Mouse (Mus musculus) hindbrain, embryonic 13.5 days (tissue): ENCODE measurements around the gene Fsip1. TPM values are rescaled to one million over a fixed set of nuclear protein-coding genes. Genes with fewer than 3 reads are reported as not detected.
"Not testable (repeated sequence)": the region's sequence is repeated elsewhere in the genome, so short reads cannot be mapped to it uniquely, and the experiment has no call there.

ENCODE experiments used
- ATAC-seq: fragments of 200-750 bp; cut with Nextera tagmentation; 2 replicates; pipeline ENCODE4 v1.8.0; 2017; ENCODE audit warnings: moderate TSS enrichment; ENCODE audit not compliant: low FRiP score
- H3K27ac ChIP-seq: fragments of 300-500 bp; sonication (generic); 2 replicates; pipeline ENCODE4 v1.5.1; 2015; ENCODE audit warnings: inconsistent platforms, mild to moderate bottlenecking, moderate library complexity
- H3K27me3 ChIP-seq: fragments of 300-500 bp; sonication (generic); 2 replicates; pipeline ENCODE4 v1.6.1; 2015; ENCODE audit warnings: mild to moderate bottlenecking, inconsistent platforms
- H3K36me3 ChIP-seq: fragments of 300-500 bp; sonication (generic); 2 replicates; pipeline ENCODE4 v1.6.1; 2015; ENCODE audit warnings: mild to moderate bottlenecking, inconsistent platforms
- H3K4me1 ChIP-seq: fragments of 300-500 bp; sonication (generic); replicated peaks from 2 replicates; pipeline ENCODE4 v1.6.1; 2015; ENCODE audit warnings: inconsistent platforms
- H3K4me2 ChIP-seq: fragments of 300-500 bp; sonication (generic); 2 replicates; pipeline ENCODE4 v1.6.1; 2015; ENCODE audit warnings: inconsistent platforms, mild to moderate bottlenecking, moderate library complexity
- H3K4me3 ChIP-seq: fragments of 300-500 bp; sonication (generic); 2 replicates; pipeline ENCODE4 v1.5.1; 2015; ENCODE audit warnings: mild to moderate bottlenecking, inconsistent platforms
- H3K9ac ChIP-seq: fragments of 300-500 bp; sonication (generic); 2 replicates; pipeline ENCODE4 v1.6.1; 2015; ENCODE audit warnings: mild to moderate bottlenecking, inconsistent platforms
- H3K9me3 ChIP-seq: fragments of 300-500 bp; sonication (generic); 2 replicates; pipeline ENCODE4 v1.6.1; 2016; ENCODE audit warnings: inconsistent platforms
- WGBS: fragments of 180-500 bp; shearing (Covaris S2); methylation state at CpG from one replicate; pipeline ENCODE4 v1.1.7; 2015; 5-methylcytosine and 5-hydroxymethylcytosine counted together
- polyA plus RNA-seq: library from polyadenylated mRNA; unstranded; fragments of >200 nt; fragmentation: Nextera tagmentation; extraction: Ambion mirVana; gene quantifications from 2 replicates; pipeline ENCODE4 v1.2.1, GENCODE M21; 2015

Gene Fsip1
- polyA plus RNA-seq, result 2.5 and 3.2 TPM in 2 replicates

GRCm38 (mm10) chr2:118256621-118257053 lies at the start of gene Fsip1:
Fsip1 (minus strand) TSS chr2:118256966.
- H3K4me1 ChIP-seq, result peaks cover 10% of the 10 kb centered on the region; the same call in 1 of the 2 replicates
- H3K9me3 ChIP-seq, result no peaks in the 10 kb centered on the region
- peak within 1 kb of the TSS; percentile 60 for H3K4me2 ChIP-seq
- peak within 1 kb of the TSS; percentile 44 for H3K4me3 ChIP-seq
- no peak within 1 kb of the TSS for H3K27ac ChIP-seq
- H3K27me3 ChIP-seq, result peaks cover 2% of the 10 kb centered on the region; the same call in 1 of the 2 replicates
- 3% methylated on average over 25 of the region's 25 CpGs for WGBS
- peak within 1 kb of the TSS; percentile 47; the same call in 1 of the 2 replicates for H3K9ac ChIP-seq
- peak; percentile 91 for ATAC-seq
- H3K36me3 ChIP-seq, result no peaks in the 10 kb centered on the region

- Histone ChIP-seq H3K4me2 (no peak overlapping the region), H3K4me3 (no peak overlapping the region), H3K27ac (no peak overlapping the region), H3K9me3 (no peaks in the 10 kb centered on the region), H3K4me1 (0 out of 2 replicates have a peak, but pooled peaks cover 4% of the 10 kb centered on the region), H3K27me3 (no peaks in the 10 kb centered on the region), H3K9ac (no peak overlapping the region), H3K36me3 (no peaks in the 10 kb centered on the region)
- no peak for ATAC-seq
- 40% methylated on average over 3 of the region's 3 CpGs for WGBS
These were observed 49.7 kb upstream of the Fsip1 start for GRCm38 (mm10) chr2:118306522-118306895.

GRCm38 (mm10) chr2:118305827-118306521 lies 49.2 kb upstream of the Fsip1 start:
- H3K4me1 ChIP-seq, result 0 out of 2 replicates have a peak, but pooled peaks cover 4% of the 10 kb centered on the region
- H3K36me3 ChIP-seq, result no peaks in the 10 kb centered on the region
- H3K27me3 ChIP-seq, result no peaks in the 10 kb centered on the region
- 81% methylated on average over 7 of the region's 7 CpGs for WGBS
- H3K9me3 ChIP-seq, result no peaks in the 10 kb centered on the region
- no peak overlapping the region for H3K27ac ChIP-seq
- ATAC-seq, result no peak
- no peak overlapping the region for H3K4me3 ChIP-seq
- H3K9ac ChIP-seq, result no peak overlapping the region
- H3K4me2 ChIP-seq, result no peak overlapping the region

- H3K27me3 ChIP-seq, result no peaks in the 10 kb centered on the region
- no peak for ATAC-seq
- 81% methylated on average over 4 of the region's 4 CpGs for WGBS
- no peak overlapping the region for H3K4me3 ChIP-seq
- H3K9me3 ChIP-seq, result no peaks in the 10 kb centered on the region
- no peaks in the 10 kb centered on the region for H3K36me3 ChIP-seq
- H3K9ac ChIP-seq, result no peak overlapping the region
- no peak overlapping the region for H3K27ac ChIP-seq
- H3K4me1 ChIP-seq, result peaks cover 2% of the 10 kb centered on the region; the same call in 1 of the 2 replicates
- no peak overlapping the region for H3K4me2 ChIP-seq
These were observed 46.7 kb upstream of the Fsip1 start for GRCm38 (mm10) chr2:118303456-118303855.

GRCm38 (mm10) chr2:118301656-118302055 lies 44.9 kb upstream of the Fsip1 start:
- H3K9ac ChIP-seq, result no peak overlapping the region
- no peaks in the 10 kb centered on the region for H3K36me3 ChIP-seq
- no peak overlapping the region for H3K4me3 ChIP-seq
- H3K4me2 ChIP-seq, result no peak overlapping the region
- H3K27ac ChIP-seq, result no peak overlapping the region
- no peaks in the 10 kb centered on the region for H3K27me3 ChIP-seq
- no peaks in the 10 kb centered on the region for H3K9me3 ChIP-seq
- 78% methylated on average over 2 of the region's 2 CpGs for WGBS
- peaks cover 6% of the 10 kb centered on the region; the same call in 1 of the 2 replicates for H3K4me1 ChIP-seq
- ATAC-seq, result no peak

GRCm38 (mm10) chr2:118301041-118301545 lies 44.3 kb upstream of the Fsip1 start:
- Histone ChIP-seq H3K27me3 (no peaks in the 10 kb centered on the region), H3K27ac (no peak overlapping the region), H3K9me3 (no peaks in the 10 kb centered on the region), H3K4me3 (no peak overlapping the region), H3K36me3 (no peaks in the 10 kb centered on the region), H3K9ac (no peak overlapping the region), H3K4me2 (no peak overlapping the region), H3K4me1 (peaks cover 9% of the 10 kb centered on the region; the same call in 1 of the 2 replicates)
- 69% methylated on average over 8 of the region's 8 CpGs for WGBS
- no peak; the same call in 1 of the 2 replicates for ATAC-seq

- WGBS, result 96% methylated on average over 2 of the region's 2 CpGs
- ATAC-seq, result no peak
These were observed 43.2 kb upstream of the Fsip1 start for GRCm38 (mm10) chr2:118299981-118300380.

GRCm38 (mm10) chr2:118298601-118299000 lies 41.8 kb upstream of the Fsip1 start:
- WGBS, result 55% methylated on average over 4 of the region's 4 CpGs
- H3K4me2 ChIP-seq, result no peak overlapping the region
- peaks cover 16% of the 10 kb centered on the region; the same call in 1 of the 2 replicates for H3K4me1 ChIP-seq
- no peaks in the 10 kb centered on the region for H3K36me3 ChIP-seq
- H3K27me3 ChIP-seq, result no peaks in the 10 kb centered on the region
- ATAC-seq, result 0 out of 2 replicates have a peak, but pooled peaks have one; percentile 36
- no peak overlapping the region for H3K4me3 ChIP-seq
- H3K9me3 ChIP-seq, result no peaks in the 10 kb centered on the region
- no peak overlapping the region for H3K9ac ChIP-seq
- no peak overlapping the region for H3K27ac ChIP-seq

More at GRCm38 (mm10) chr2:118299981-118300380, 43.2 kb upstream of the Fsip1 start:
- H3K9me3 ChIP-seq, result no peaks in the 10 kb centered on the region
- no peak overlapping the region for H3K4me2 ChIP-seq
- no peaks in the 10 kb centered on the region for H3K36me3 ChIP-seq
- no peak overlapping the region for H3K9ac ChIP-seq
- peaks cover 12% of the 10 kb centered on the region; the same call in 1 of the 2 replicates for H3K4me1 ChIP-seq
- H3K27ac ChIP-seq, result no peak overlapping the region
- H3K4me3 ChIP-seq, result no peak overlapping the region
- H3K27me3 ChIP-seq, result no peaks in the 10 kb centered on the region

GRCm38 (mm10) chr2:118297966-118298365 lies 41.2 kb upstream of the Fsip1 start:
- no peak overlapping the region for H3K27ac ChIP-seq
- peaks cover 16% of the 10 kb centered on the region; the same call in 1 of the 2 replicates for H3K4me1 ChIP-seq
- no peaks in the 10 kb centered on the region for H3K27me3 ChIP-seq
- H3K9ac ChIP-seq, result no peak overlapping the region
- 89% methylated on average over 2 of the region's 2 CpGs for WGBS
- H3K9me3 ChIP-seq, result no peaks in the 10 kb centered on the region
- no peak overlapping the region for H3K4me2 ChIP-seq
- H3K4me3 ChIP-seq, result no peak overlapping the region
- no peak for ATAC-seq
- no peaks in the 10 kb centered on the region for H3K36me3 ChIP-seq

- Histone ChIP-seq H3K9ac (no peak overlapping the region), H3K4me3 (no peak overlapping the region), H3K4me2 (no peak overlapping the region), H3K27me3 (no peaks in the 10 kb centered on the region), H3K9me3 (no peaks in the 10 kb centered on the region), H3K36me3 (no peaks in the 10 kb centered on the region), H3K27ac (no peak overlapping the region), H3K4me1 (peaks cover 16% of the 10 kb centered on the region; the same call in 1 of the 2 replicates)
- WGBS, result 67% methylated on average over 7 of the region's 7 CpGs
- no peak for ATAC-seq
These were observed 38.7 kb upstream of the Fsip1 start for GRCm38 (mm10) chr2:118295505-118295904.

- Histone ChIP-seq H3K4me3 (no peak overlapping the region), H3K27ac (no peak overlapping the region), H3K4me1 (peaks cover 15% of the 10 kb centered on the region; the same call in 1 of the 2 replicates), H3K9ac (no peak overlapping the region), H3K27me3 (no peaks in the 10 kb centered on the region), H3K4me2 (no peak overlapping the region), H3K9me3 (no peaks in the 10 kb centered on the region), H3K36me3 (no peaks in the 10 kb centered on the region)
- no peak for ATAC-seq
- WGBS, result 67% methylated on average over 5 of the region's 5 CpGs
These were observed 36.8 kb upstream of the Fsip1 start for GRCm38 (mm10) chr2:118293583-118293982.

- ATAC-seq, H3K4me1 ChIP-seq, H3K36me3 ChIP-seq, H3K9ac ChIP-seq, H3K27ac ChIP-seq, H3K4me2 ChIP-seq, H3K4me3 ChIP-seq, H3K9me3 ChIP-seq, H3K27me3 ChIP-seq: not testable (repeated sequence)
- 92% methylated on average over 7 of the region's 7 CpGs for WGBS
These were observed 32.3 kb upstream of the Fsip1 start for GRCm38 (mm10) chr2:118289066-118289460.
